Mouse (Mus musculus) liver, embryonic 14.5 days (tissue): ENCODE measurements around the gene Chkb.

ENCODE experiments used
- CTCF ChIP-seq: IDR thresholded peaks from 2 replicates; pipeline ENCODE4 v1.5.1; 2016; ENCODE audit warnings: antibody characterized with exemption, low read depth, control low read depth
- EP300 ChIP-seq: IDR thresholded peaks from 2 replicates; pipeline ENCODE4 v1.6.1; 2016; ENCODE audit warnings: antibody characterized with exemption, low read depth

GRCm38 (mm10) chr15:89399716-89400115 lies 30.0 kb downstream of the Chkb start:
- TF ChIP-seq CTCF (no peak), EP300 (no peak)
